Mouse (Mus musculus): ENCODE results near the gene Akirin1. TPM values are rescaled to one million over a fixed set of nuclear protein-coding genes. Genes with fewer than 3 reads are reported as not detected.
A peak's percentile ranks its signal among the peaks of the same experiment; 100 is the strongest.

Gene Akirin1
- polyA plus RNA-seq, 1 experiment, result 15.8 TPM

- no peaks in the 10 kb centered on the region for H3K27me3 ChIP-seq (replicated peaks; ENCODE audit: control insufficient read depth, insufficient read depth, low read length)
- 77% methylated on average over 4 of the region's 4 CpGs for WGBS
- no peaks in the 10 kb centered on the region for H3K4me1 ChIP-seq (ENCODE audit: control insufficient read depth, insufficient read depth, low read length)
- no peak for TF ChIP-seq POLR2A (IDR thresholded peaks at IDR 0.05; ENCODE audit: low read depth, low read length)
- no peak for TF ChIP-seq CTCF (conservative IDR thresholded peaks at IDR 0.05; ENCODE audit: insufficient read depth, insufficient read length, low read depth, low read length)
- no peak overlapping the region for H3K4me3 ChIP-seq (ENCODE audit: insufficient read depth, low read depth, low read length)
- no peaks in the 10 kb centered on the region for H3K36me3 ChIP-seq (ENCODE audit: control insufficient read depth, insufficient read depth, low read length)
- DNase-seq, result no peak
- H3K27ac ChIP-seq (ENCODE audit: insufficient read depth, low read depth, low read length), result no peak overlapping the region
Measured at GRCm38 (mm10) chr4:123768234-123768633, 18.1 kb upstream of the Akirin1 start.

DNA sequence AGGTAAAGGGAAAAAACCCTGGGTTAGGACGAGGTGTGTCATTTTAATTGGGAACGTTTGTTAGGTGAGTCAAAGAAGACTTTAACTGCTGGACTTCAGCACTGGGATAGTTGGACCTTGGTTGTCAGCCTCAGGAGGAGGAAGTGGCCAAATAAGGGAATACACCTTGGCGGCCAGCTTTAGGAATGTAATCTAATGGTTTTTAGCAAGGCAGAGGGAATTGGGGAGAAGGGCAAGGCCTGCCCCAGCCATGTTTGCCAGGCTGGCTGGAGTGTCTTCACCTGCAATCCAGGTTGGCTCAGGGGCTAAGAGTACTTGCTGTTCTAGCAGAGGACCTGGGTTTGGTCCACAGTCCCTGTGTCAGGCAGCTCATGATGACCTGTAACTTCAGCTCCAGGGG, 17.7 kb upstream of the Akirin1 start:
- peak; percentile 24 for DNase-seq

GRCm38 (mm10) chr4:123765071-123765470, 14.9 kb upstream of the Akirin1 start:
- no peak overlapping the region for H3K27ac ChIP-seq (ENCODE audit: insufficient read depth, low read depth, low read length)
- no peak overlapping the region for H3K4me3 ChIP-seq (ENCODE audit: insufficient read depth, low read depth, low read length)
- H3K4me1 ChIP-seq (ENCODE audit: control insufficient read depth, insufficient read depth, low read length), result no peaks in the 10 kb centered on the region
- 72% methylated on average over 6 of the region's 6 CpGs for WGBS
- DNase-seq, result no peak
- no peak for TF ChIP-seq CTCF (conservative IDR thresholded peaks at IDR 0.05; ENCODE audit: insufficient read depth, insufficient read length, low read depth, low read length)
- no peak for TF ChIP-seq POLR2A (IDR thresholded peaks at IDR 0.05; ENCODE audit: low read depth, low read length)
- no peaks in the 10 kb centered on the region for H3K36me3 ChIP-seq (ENCODE audit: control insufficient read depth, insufficient read depth, low read length)
- no peaks in the 10 kb centered on the region for H3K27me3 ChIP-seq (replicated peaks; ENCODE audit: control insufficient read depth, insufficient read depth, low read length)

More for the DNA sequence above, 17.7 kb upstream of the Akirin1 start:
- TF ChIP-seq CTCF (conservative IDR thresholded peaks at IDR 0.05; ENCODE audit: insufficient read depth, insufficient read length, low read depth, low read length) (no peak), POLR2A (IDR thresholded peaks at IDR 0.05; ENCODE audit: low read depth, low read length) (no peak)
- Histone ChIP-seq H3K36me3 (ENCODE audit: control insufficient read depth, insufficient read depth, low read length) (no peaks in the 10 kb centered on the region), H3K27ac (ENCODE audit: insufficient read depth, low read depth, low read length) (no peak overlapping the region), H3K4me1 (ENCODE audit: control insufficient read depth, insufficient read depth, low read length) (no peaks in the 10 kb centered on the region), H3K27me3 (replicated peaks; ENCODE audit: control insufficient read depth, insufficient read depth, low read length) (no peaks in the 10 kb centered on the region), H3K4me3 (ENCODE audit: insufficient read depth, low read depth, low read length) (no peak overlapping the region)
- WGBS, result 38% methylated on average over 3 of the region's 3 CpGs

GRCm38 (mm10) chr4:123758306-123758705, 8.2 kb upstream of the Akirin1 start:
- Histone ChIP-seq H3K27ac (ENCODE audit: insufficient read depth, low read depth, low read length) (no peak overlapping the region), H3K4me3 (ENCODE audit: insufficient read depth, low read depth, low read length) (no peak overlapping the region), H3K27me3 (replicated peaks; ENCODE audit: control insufficient read depth, insufficient read depth, low read length) (no peaks in the 10 kb centered on the region), H3K36me3 (ENCODE audit: control insufficient read depth, insufficient read depth, low read length) (no peaks in the 10 kb centered on the region), H3K4me1 (ENCODE audit: control insufficient read depth, insufficient read depth, low read length) (no peaks in the 10 kb centered on the region)
- peak; percentile 69 for TF ChIP-seq CTCF (conservative IDR thresholded peaks at IDR 0.05; ENCODE audit: insufficient read depth, insufficient read length, low read depth, low read length)
- TF ChIP-seq POLR2A (IDR thresholded peaks at IDR 0.05; ENCODE audit: low read depth, low read length), result no peak
- WGBS, result 45% methylated on average over 4 of the region's 4 CpGs
- peak; percentile 56 for DNase-seq

DNA sequence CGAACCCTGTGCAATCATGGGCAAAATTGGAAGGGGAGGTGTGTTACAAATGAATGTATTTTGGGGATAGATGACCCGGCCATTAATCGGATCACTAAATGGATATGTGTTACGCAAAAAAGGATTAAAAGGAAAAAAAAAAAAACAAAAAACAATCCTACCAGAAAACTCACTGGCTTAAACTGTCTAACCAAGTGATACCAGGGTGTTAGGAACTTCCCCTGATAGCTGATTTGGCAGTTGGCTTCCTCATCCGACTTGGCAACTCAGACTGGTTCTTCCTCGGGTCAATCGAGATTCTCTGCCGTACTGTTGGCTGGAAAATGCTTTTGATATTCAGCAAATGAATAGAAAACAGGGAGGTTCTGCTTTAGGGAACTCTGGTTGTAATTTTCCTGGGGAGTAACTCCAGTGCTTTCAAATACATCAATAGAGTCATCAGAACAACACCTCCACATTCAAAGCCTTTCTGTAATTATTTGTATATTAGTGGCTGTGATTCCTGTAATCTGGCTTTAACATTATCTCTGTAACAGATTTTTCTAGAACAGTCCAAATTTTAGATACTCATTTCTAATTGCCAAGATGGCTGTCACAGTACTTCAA, 665 bp upstream of the Akirin1 start:
- DNase-seq, result peak; percentile 70
- H3K27ac ChIP-seq (ENCODE audit: insufficient read depth, low read depth, low read length), result no peak overlapping the region; the same call in 1 of the 2 replicates
- H3K36me3 ChIP-seq (ENCODE audit: control insufficient read depth, insufficient read depth, low read length), result no peaks in the 10 kb centered on the region
- TF ChIP-seq CTCF (conservative IDR thresholded peaks at IDR 0.05; ENCODE audit: insufficient read depth, insufficient read length, low read depth, low read length), result no peak
- no peak for TF ChIP-seq POLR2A (IDR thresholded peaks at IDR 0.05; ENCODE audit: low read depth, low read length)
- peak overlapping the region; percentile 62; the same call in 1 of the 2 replicates for H3K4me3 ChIP-seq (ENCODE audit: insufficient read depth, low read depth, low read length)
- no peaks in the 10 kb centered on the region for H3K27me3 ChIP-seq (replicated peaks; ENCODE audit: control insufficient read depth, insufficient read depth, low read length)
- 2% methylated on average over 8 of the region's 8 CpGs for WGBS
- H3K4me1 ChIP-seq (ENCODE audit: control insufficient read depth, insufficient read depth, low read length), result peaks cover 6% of the 10 kb centered on the region

- peak overlapping the region; percentile 62 for H3K4me3 ChIP-seq (ENCODE audit: insufficient read depth, low read depth, low read length)
- peak overlapping the region; percentile 59; the same call in 1 of the 2 replicates for H3K27ac ChIP-seq (ENCODE audit: insufficient read depth, low read depth, low read length)
- TF ChIP-seq CTCF (conservative IDR thresholded peaks at IDR 0.05; ENCODE audit: insufficient read depth, insufficient read length, low read depth, low read length), result no peak
- TF ChIP-seq POLR2A (IDR thresholded peaks at IDR 0.05; ENCODE audit: low read depth, low read length), result no peak
- peak; percentile 19 for DNase-seq
- under 1% methylated on average over 54 of the region's 55 CpGs for WGBS
- no peaks in the 10 kb centered on the region for H3K27me3 ChIP-seq (replicated peaks; ENCODE audit: control insufficient read depth, insufficient read depth, low read length)
- H3K4me1 ChIP-seq (ENCODE audit: control insufficient read depth, insufficient read depth, low read length), result peaks cover 6% of the 10 kb centered on the region
- H3K36me3 ChIP-seq (ENCODE audit: control insufficient read depth, insufficient read depth, low read length), result no peaks in the 10 kb centered on the region
Measured at GRCm38 (mm10) chr4:123749484-123750130, 538 bp downstream of the Akirin1 start.

- H3K4me3 ChIP-seq (ENCODE audit: insufficient read depth, low read depth, low read length), result peak overlapping the region; percentile 62
- TF ChIP-seq POLR2A (IDR thresholded peaks at IDR 0.05; ENCODE audit: low read depth, low read length) (no peak), CTCF (conservative IDR thresholded peaks at IDR 0.05; ENCODE audit: insufficient read depth, insufficient read length, low read depth, low read length) (no peak)
- H3K27ac ChIP-seq (ENCODE audit: insufficient read depth, low read depth, low read length), result no peak overlapping the region
- WGBS, result 8% methylated on average over 10 of the region's 10 CpGs
- DNase-seq, result no peak
- no peaks in the 10 kb centered on the region for H3K27me3 ChIP-seq (replicated peaks; ENCODE audit: control insufficient read depth, insufficient read depth, low read length)
- H3K36me3 ChIP-seq (ENCODE audit: control insufficient read depth, insufficient read depth, low read length), result no peaks in the 10 kb centered on the region
- H3K4me1 ChIP-seq (ENCODE audit: control insufficient read depth, insufficient read depth, low read length), result peaks cover 6% of the 10 kb centered on the region
Measured at GRCm38 (mm10) chr4:123748726-123749415, 1.3 kb downstream of the Akirin1 start.

Measured in kidney, adult 2 months (tissue).